Mouse (Mus musculus) CH12.LX (cell line): ENCODE results near the gene Duoxa1. TPM values are rescaled to one million over a fixed set of nuclear protein-coding genes. Genes with fewer than 3 reads are reported as not detected.
"Not testable (repeated sequence)": the region's sequence is repeated elsewhere in the genome, so short reads cannot be mapped to it uniquely, and the experiment has no call there.

Experiments
- DNase-seq: peaks from one replicate; pipeline ENCODE4 v3.0.0-alpha.2; 2013; ENCODE audit errors: extremely low read depth
- H3K27ac ChIP-seq: 2 replicates; pipeline ENCODE4 v1.5.1; 2012; ENCODE audit warnings: low read depth, mild to moderate bottlenecking, control low read depth, moderate library complexity; ENCODE audit not compliant: insufficient read depth
- H3K27me3 ChIP-seq: replicated peaks from 2 replicates; pipeline ENCODE3; 2012; ENCODE audit warnings: inconsistent platforms
- H3K36me3 ChIP-seq, 2 experiments: replicated peaks in 1 of 2; 2 replicates each; pipeline versions ENCODE3 to v1.6.1; 2012; ENCODE audit warnings: inconsistent platforms in 1 of 2, low read length in 1 of 2, mild to moderate bottlenecking in 1 of 2, mixed read lengths in 1 of 2, moderate library complexity in 1 of 2; ENCODE audit not compliant: control insufficient read depth in 1 of 2, insufficient read depth in 1 of 2
- H3K4me1 ChIP-seq, 2 experiments: 2 replicates each; pipeline ENCODE4 v1.6.1; 2012; ENCODE audit warnings: inconsistent platforms in 1 of 2, moderate library complexity in 1 of 2; ENCODE audit not compliant: insufficient read depth in 2 of 2, control insufficient read depth in 1 of 2
- H3K4me2 ChIP-seq: 2 replicates; pipeline ENCODE4 v1.6.1; 2012; ENCODE audit warnings: low read depth, mild to moderate bottlenecking, control low read depth; ENCODE audit not compliant: poor library complexity, insufficient read depth, severe bottlenecking
- H3K4me3 ChIP-seq, 3 experiments: fragments of 150-350 bp in 1 of 3; sonication (generic) in 1 of 3; replicated peaks in 1 of 3; 2 replicates each; pipeline versions ENCODE3 to v1.5.1; 2011 to 2012; ENCODE audit warnings: low read depth in 2 of 3, low read length in 2 of 3, mild to moderate bottlenecking in 2 of 3, moderate library complexity in 2 of 3, control low read depth in 1 of 3, improper control_type of control experiment in 1 of 3, inconsistent platforms in 1 of 3, mixed read lengths in 1 of 3; ENCODE audit not compliant: poor library complexity in 1 of 3
- H3K79me2 ChIP-seq: replicated peaks from 2 replicates; pipeline ENCODE4 v1.6.1; 2012; ENCODE audit warnings: mild to moderate bottlenecking, moderate library complexity; ENCODE audit not compliant: control insufficient read depth, poor library complexity, insufficient read depth, severe bottlenecking; ENCODE audit errors: extremely low read depth
- H3K9ac ChIP-seq: 2 replicates; pipeline ENCODE4 v1.6.1; 2012; ENCODE audit warnings: low read depth, mild to moderate bottlenecking, control low read depth, moderate library complexity; ENCODE audit not compliant: insufficient read depth
- H3K9me3 ChIP-seq: replicated peaks from 2 replicates; pipeline ENCODE3; 2012; ENCODE audit warnings: low read length, inconsistent platforms, mixed read lengths
- CTCF ChIP-seq, 2 experiments: IDR thresholded peaks in 1 of 2; conservative IDR thresholded peaks in 1 of 2; 2 replicates each; pipeline ENCODE4 v1.5.1; 2011 to 2012; ENCODE audit warnings: low read depth in 2 of 2, low read length in 2 of 2, improper control_type of control experiment in 1 of 2, inconsistent platforms in 1 of 2, mild to moderate bottlenecking in 1 of 2, moderate library complexity in 1 of 2
- ELF1 ChIP-seq: IDR thresholded peaks from 2 replicates; pipeline ENCODE4 v1.6.1; 2014; ENCODE audit warnings: low read depth, mild to moderate bottlenecking, inconsistent platforms, low read length, improper control_type of control experiment
- IRF4 ChIP-seq: IDR thresholded peaks from 2 replicates; pipeline ENCODE4 v1.6.1; 2014; ENCODE audit warnings: low read depth, mild to moderate bottlenecking, inconsistent platforms, low read length, improper control_type of control experiment
- JUN ChIP-seq: IDR thresholded peaks from 2 replicates; pipeline ENCODE4 v1.6.1; 2011; ENCODE audit warnings: low read depth, mild to moderate bottlenecking, low read length, improper control_type of control experiment, moderate library complexity; ENCODE audit not compliant: insufficient read depth
- KAT2A ChIP-seq: IDR thresholded peaks from 2 replicates; pipeline ENCODE4 v1.6.1; 2012; ENCODE audit warnings: low read length, improper control_type of control experiment, inconsistent platforms; ENCODE audit not compliant: insufficient replicate concordance
- MAZ ChIP-seq: IDR thresholded peaks from 2 replicates; pipeline ENCODE4 v1.6.1; 2012; ENCODE audit warnings: low read depth, mild to moderate bottlenecking, inconsistent platforms, low read length, improper control_type of control experiment, moderate library complexity
- NELFE ChIP-seq: IDR thresholded peaks from 2 replicates; pipeline ENCODE4 v1.6.1; 2011; ENCODE audit warnings: low read depth, low read length, improper control_type of control experiment
- RCOR1 ChIP-seq: conservative IDR thresholded peaks from 2 replicates; pipeline ENCODE4 v1.6.1; 2012; ENCODE audit warnings: low read depth, mild to moderate bottlenecking, inconsistent platforms, low read length, improper control_type of control experiment
- SMC3 ChIP-seq: IDR thresholded peaks from 2 replicates; pipeline ENCODE4 v1.6.1; 2011; ENCODE audit warnings: low read depth, low read length, improper control_type of control experiment
- TCF12 ChIP-seq: IDR thresholded peaks from 2 replicates; pipeline ENCODE4 v1.6.1; 2014; ENCODE audit warnings: low read depth, mild to moderate bottlenecking, inconsistent platforms, low read length, improper control_type of control experiment
- UBTF ChIP-seq: IDR thresholded peaks from 2 replicates; pipeline ENCODE4 v1.6.1; 2012; ENCODE audit warnings: low read depth, mild to moderate bottlenecking, inconsistent platforms, low read length, improper control_type of control experiment, moderate library complexity
- USF2 ChIP-seq: conservative IDR thresholded peaks from 2 replicates; pipeline ENCODE4 v1.6.1; 2011; ENCODE audit warnings: low read depth, low read length, improper control_type of control experiment
- ZMIZ1 ChIP-seq: IDR thresholded peaks from 2 replicates; pipeline ENCODE4 v1.6.1; 2012; ENCODE audit warnings: low read depth, mild to moderate bottlenecking, inconsistent platforms, low read length, improper control_type of control experiment
- dilution Hi-C: fragments of 300-500 bp; cut with MboI; formaldehyde crosslinking; loops from 2 replicates; pipeline ENCODE4 v1.14.3; 2020; ENCODE audit warnings: low sequenced_read_pairs; ENCODE audit not compliant: extremely low pct_unique_long_range_greater_than_20kb, extremely low pct_ligation_motif_present
- in situ Hi-C: fragments of 300-500 bp; cut with MboI; formaldehyde crosslinking; loops from 3 replicates; pipeline ENCODE4 v1.14.3; 2019; ENCODE audit warnings: low sequenced_read_pairs, low pct_ligation_motif_present, low pct_unique_long_range_greater_than_20kb, mixed read lengths
- polyA plus RNA-seq: library from polyadenylated mRNA; unstranded; fragments of >175 nt; gene quantifications from 2 replicates; pipeline ENCODE4 v1.2.1, GENCODE M21; 2012; ENCODE audit warnings: low read depth; ENCODE audit not compliant: insufficient read length
- total RNA-seq, 2 experiments: library from RNA; depleted of rRNA; stranded (reverse); fragments of 300-350 nt in 1 of 2; fragments of >200 nt in 1 of 2; gene quantifications; 2 replicates each; pipeline ENCODE4 v1.2.3; 2012 to 2014

The Duoxa1 gene
- total and polyA plus RNA-seq, 3 experiments = not detected

- Histone ChIP-seq H3K4me3 (no peak overlapping the region), H3K27me3 (peaks cover 22% of the 10 kb centered on the region), H3K4me1 (peaks cover 8 to 23% of the 10 kb centered on the region in 2 experiments), H3K79me2 (no peaks in the 10 kb centered on the region), H3K4me2 (no peak overlapping the region), H3K9ac (no peak overlapping the region), H3K27ac (no peak overlapping the region), H3K36me3 (no peaks in the 10 kb centered on the region), H3K9me3 (no peaks in the 10 kb centered on the region)
- in situ Hi-C loops (no loop called here), dilution Hi-C loops (no loop called here)
- no peak for DNase-seq
- no peak for TF ChIP-seq UBTF
- no peak for TF ChIP-seq USF2
Measured at GRCm38 (mm10) chr2:122347257-122347656, 33.7 kb upstream of the Duoxa1 start.

GRCm38 (mm10) chr2:122346164-122346563, 32.6 kb upstream of the Duoxa1 start:
- dilution Hi-C loops, H3K9me3 ChIP-seq, H3K79me2 ChIP-seq, in situ Hi-C loops, DNase-seq, H3K4me3 ChIP-seq, H3K27ac ChIP-seq, H3K36me3 ChIP-seq, H3K4me2 ChIP-seq, H3K9ac ChIP-seq: not testable (repeated sequence)
- Histone ChIP-seq H3K27me3 (peaks cover 25% of the 10 kb centered on the region), H3K4me1 (peaks cover 8 to 13% of the 10 kb centered on the region in 2 experiments)

- no peak overlapping the region for H3K9ac ChIP-seq
- H3K4me1 ChIP-seq = peaks cover 8 to 13% of the 10 kb centered on the region in 2 experiments
- no peaks in the 10 kb centered on the region for H3K36me3 ChIP-seq
- dilution Hi-C loops (no loop called here), in situ Hi-C loops (no loop called here)
- no peak for TF ChIP-seq RCOR1
- TF ChIP-seq MAZ = no peak
- TF ChIP-seq ZMIZ1 = no peak
- no peak for TF ChIP-seq IRF4
- no peak for TF ChIP-seq JUN
- TF ChIP-seq ELF1 = no peak
- no peak for TF ChIP-seq TCF12
- TF ChIP-seq KAT2A = no peak
- TF ChIP-seq NELFE = no peak
- TF ChIP-seq SMC3 = no peak
- TF ChIP-seq CTCF (conservative IDR thresholded peaks at IDR 0.05 in 1 of 2, IDR thresholded peaks at IDR 0.05 in 1 of 2; ENCODE audit: low read depth in 2 of 2, low read length in 2 of 2) = no peak
- H3K9me3 ChIP-seq = no peaks in the 10 kb centered on the region
- H3K79me2 ChIP-seq = no peaks in the 10 kb centered on the region
- H3K4me2 ChIP-seq = no peak overlapping the region
- no peak for DNase-seq
- H3K27me3 ChIP-seq = peaks cover 25% of the 10 kb centered on the region
- H3K27ac ChIP-seq = no peak overlapping the region
- H3K4me3 ChIP-seq = no peak overlapping the region
Measured at GRCm38 (mm10) chr2:122345106-122345893, 31.8 kb upstream of the Duoxa1 start.
